ENCODE assay signal across 20 mouse cellular contexts in the genomic region with DNA sequence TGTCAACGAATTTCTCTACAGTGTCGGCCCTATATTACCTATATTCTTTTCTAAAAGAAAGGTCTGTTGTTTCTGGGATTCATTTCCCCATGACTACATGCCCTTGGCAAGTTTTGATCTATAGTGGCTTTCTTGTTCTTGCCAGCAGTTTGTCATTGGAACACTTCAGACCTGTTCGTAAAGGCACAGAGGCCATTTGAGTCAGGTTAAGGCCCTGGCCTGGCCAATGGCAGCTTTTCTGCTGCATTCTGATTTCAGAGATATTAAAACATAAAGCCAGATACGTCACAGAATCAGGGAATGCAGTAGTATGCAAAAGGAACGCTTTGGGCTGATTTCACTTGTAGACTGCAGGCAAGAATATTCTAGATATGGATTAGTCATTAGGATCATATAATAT. TPM values are rescaled to one million over a fixed set of nuclear protein-coding genes. Genes with fewer than 3 reads are reported as not detected.
"Had no signal": no experiment of that assay in that cellular context is flagged by ENCODE, and none has a peak within 500 bp of the region (broad histone marks: within the 10 kb centered on the region; RNA-seq: fewer than 3 reads in every experiment).

No protein-coding gene starts in this region.

- ATAC-seq: intestine, embryonic 15.5 days; liver, embryonic 12.5 days had no signal

- H3K36me3 ChIP-seq: intestine, embryonic 15.5 days; liver, embryonic 12.5 days; liver, embryonic 15.5 days; lung, embryonic 15.5 days had no signal

- H3K27me3 ChIP-seq: intestine, embryonic 15.5 days; liver, embryonic 12.5 days; liver, embryonic 15.5 days; lung, embryonic 15.5 days had no signal

- H3K4me2 ChIP-seq: intestine, embryonic 15.5 days; liver, embryonic 12.5 days; liver, embryonic 15.5 days; lung, embryonic 15.5 days; midbrain, embryonic 11.5 days had no signal

- H3K9ac ChIP-seq: intestine, embryonic 15.5 days; liver, embryonic 12.5 days; liver, embryonic 15.5 days; lung, embryonic 15.5 days had no signal

- H3K4me1 ChIP-seq: intestine, embryonic 15.5 days had no signal

- H3K9me3 ChIP-seq: intestine, embryonic 15.5 days; liver, embryonic 12.5 days; liver, embryonic 15.5 days; lung, embryonic 15.5 days had no signal

- DNase-seq: layer of hippocampus, postnatal 36 days; liver; lung, adult 18-20 months; lung, postnatal 10 days; lung, postnatal 4 days; right cerebral cortex, adult 18-20 months; right cerebral cortex, postnatal 14 days; right cerebral cortex, postnatal 4 days; thymus, adult 2 months; thymus, postnatal 14 days; thymus, postnatal 4 days had no signal

- H3K27ac ChIP-seq: intestine, embryonic 15.5 days; left cerebral cortex, adult 2 months; liver, embryonic 12.5 days; liver, embryonic 15.5 days; lung, embryonic 15.5 days; stomach, postnatal 0 days had no signal

- H3K4me3 ChIP-seq: intestine, embryonic 15.5 days; left cerebral cortex, adult 2 months; liver, embryonic 12.5 days; liver, embryonic 15.5 days; lung, embryonic 15.5 days had no signal

RNA-seq across cellular contexts. Expression of gene Gpr156, which starts 17.5 kb away (rescaled TPM):
- polyA plus RNA-seq: liver, embryonic 12.5 days; liver, embryonic 15.5 days had no signal

RNA-seq across cellular contexts. Expression of gene Gm36028, which starts 37.8 kb away (rescaled TPM):
- polyA plus RNA-seq: liver, embryonic 12.5 days; neural tube, embryonic 11.5 days; stomach, embryonic 14.5 days had no signal
